Mouse (Mus musculus): ENCODE data around the gene Mylk4. TPM values are rescaled to one million over a fixed set of nuclear protein-coding genes. Genes with fewer than 3 reads are reported as not detected.

The Mylk4 gene
- polyA plus RNA-seq, 1 experiment from 2014 or later, result not detected

- no peak overlapping the region for H3K9ac ChIP-seq (ENCODE audit: low read depth, low read length)
- H3K27me3 ChIP-seq (replicated peaks; ENCODE audit: control insufficient read depth, insufficient read depth, low read length), result no peaks in the 10 kb centered on the region
- no peak overlapping the region for H3K27ac ChIP-seq (ENCODE audit: low read depth, low read length)
- H3K4me1 ChIP-seq (replicated peaks; ENCODE audit: control insufficient read depth, insufficient read depth, low read length), result no peaks in the 10 kb centered on the region; the same call in 1 of the 2 replicates
- no peak overlapping the region for H3K4me3 ChIP-seq (ENCODE audit: low read depth, low read length)
- no peaks in the 10 kb centered on the region for H3K36me3 ChIP-seq (ENCODE audit: control insufficient read depth, insufficient read depth)
- no peak overlapping the region for H3K4me2 ChIP-seq (replicated peaks; ENCODE audit: low read depth)
- no peak for ATAC-seq
- WGBS, result 71% methylated on average over 3 of the region's 3 CpGs
- TF ChIP-seq CTCF (IDR thresholded peaks at IDR 0.05; ENCODE audit: low read depth), result peak; percentile 54
- H3K9me3 ChIP-seq (ENCODE audit: control insufficient read depth), result no peaks in the 10 kb centered on the region
Observed at GRCm38 (mm10) chr13:32827111-32827822, 43.5 kb upstream of the Mylk4 start.

GRCm38 (mm10) chr13:32825546-32825945 is 41.8 kb upstream of the Mylk4 start:
- H3K27me3 ChIP-seq (replicated peaks; ENCODE audit: control insufficient read depth, insufficient read depth, low read length), result no peaks in the 10 kb centered on the region
- 91% methylated on average over 8 of the region's 8 CpGs for WGBS
- no peaks in the 10 kb centered on the region for H3K9me3 ChIP-seq (ENCODE audit: control insufficient read depth)
- no peak overlapping the region for H3K9ac ChIP-seq (ENCODE audit: low read depth, low read length)
- no peak overlapping the region for H3K4me2 ChIP-seq (replicated peaks; ENCODE audit: low read depth)
- peaks cover 13% of the 10 kb centered on the region for H3K36me3 ChIP-seq (ENCODE audit: control insufficient read depth, insufficient read depth)
- ATAC-seq, result no peak
- no peak for TF ChIP-seq CTCF (IDR thresholded peaks at IDR 0.05; ENCODE audit: low read depth)
- H3K27ac ChIP-seq (ENCODE audit: low read depth, low read length), result no peak overlapping the region
- H3K4me1 ChIP-seq (replicated peaks; ENCODE audit: control insufficient read depth, insufficient read depth, low read length), result no peaks in the 10 kb centered on the region
- no peak overlapping the region for H3K4me3 ChIP-seq (ENCODE audit: low read depth, low read length)

- no peak overlapping the region for H3K9ac ChIP-seq (ENCODE audit: low read depth, low read length)
- H3K27me3 ChIP-seq (replicated peaks; ENCODE audit: control insufficient read depth, insufficient read depth, low read length), result no peaks in the 10 kb centered on the region
- peaks cover 13% of the 10 kb centered on the region for H3K36me3 ChIP-seq (ENCODE audit: control insufficient read depth, insufficient read depth)
- TF ChIP-seq CTCF (IDR thresholded peaks at IDR 0.05; ENCODE audit: low read depth), result no peak
- no peaks in the 10 kb centered on the region for H3K4me1 ChIP-seq (replicated peaks; ENCODE audit: control insufficient read depth, insufficient read depth, low read length)
- H3K9me3 ChIP-seq (ENCODE audit: control insufficient read depth), result no peaks in the 10 kb centered on the region
- WGBS, result 52% methylated on average over 6 of the region's 6 CpGs
- H3K27ac ChIP-seq (ENCODE audit: low read depth, low read length), result no peak overlapping the region; the same call in 1 of the 2 replicates
- H3K4me2 ChIP-seq (replicated peaks; ENCODE audit: low read depth), result no peak overlapping the region
- ATAC-seq, result peak; percentile 67
- no peak overlapping the region for H3K4me3 ChIP-seq (ENCODE audit: low read depth, low read length)
Observed at GRCm38 (mm10) chr13:32824377-32825330, 40.9 kb upstream of the Mylk4 start.

GRCm38 (mm10) chr13:32823126-32823525 is 39.4 kb upstream of the Mylk4 start:
- 78% methylated on average over 6 of the region's 6 CpGs for WGBS
- TF ChIP-seq CTCF (IDR thresholded peaks at IDR 0.05; ENCODE audit: low read depth), result no peak
- ATAC-seq, result no peak
- Histone ChIP-seq H3K27me3 (replicated peaks; ENCODE audit: control insufficient read depth, insufficient read depth, low read length) (no peaks in the 10 kb centered on the region), H3K36me3 (ENCODE audit: control insufficient read depth, insufficient read depth) (peaks cover 17% of the 10 kb centered on the region), H3K4me1 (replicated peaks; ENCODE audit: control insufficient read depth, insufficient read depth, low read length) (no peaks in the 10 kb centered on the region), H3K9ac (ENCODE audit: low read depth, low read length) (no peak overlapping the region), H3K4me2 (replicated peaks; ENCODE audit: low read depth) (no peak overlapping the region), H3K4me3 (ENCODE audit: low read depth, low read length) (no peak overlapping the region), H3K27ac (ENCODE audit: low read depth, low read length) (no peak overlapping the region), H3K9me3 (ENCODE audit: control insufficient read depth) (no peaks in the 10 kb centered on the region)

- peaks cover 30% of the 10 kb centered on the region for H3K36me3 ChIP-seq (ENCODE audit: control insufficient read depth, insufficient read depth)
- H3K27ac ChIP-seq (ENCODE audit: low read depth, low read length), result no peak overlapping the region
- WGBS, result 97% methylated on average over 4 of the region's 4 CpGs
- no peak overlapping the region for H3K4me3 ChIP-seq (ENCODE audit: low read depth, low read length)
- H3K9ac ChIP-seq (ENCODE audit: low read depth, low read length), result no peak overlapping the region
- H3K27me3 ChIP-seq (replicated peaks; ENCODE audit: control insufficient read depth, insufficient read depth, low read length), result no peaks in the 10 kb centered on the region
- H3K4me1 ChIP-seq (replicated peaks; ENCODE audit: control insufficient read depth, insufficient read depth, low read length), result no peaks in the 10 kb centered on the region
- no peak overlapping the region for H3K4me2 ChIP-seq (replicated peaks; ENCODE audit: low read depth)
- no peak for TF ChIP-seq CTCF (IDR thresholded peaks at IDR 0.05; ENCODE audit: low read depth)
- ATAC-seq, result no peak
- H3K9me3 ChIP-seq (ENCODE audit: control insufficient read depth), result no peaks in the 10 kb centered on the region
Observed at GRCm38 (mm10) chr13:32821671-32822070, 37.9 kb upstream of the Mylk4 start.

- Histone ChIP-seq H3K27ac (ENCODE audit: low read depth, low read length) (no peak overlapping the region), H3K4me3 (ENCODE audit: low read depth, low read length) (no peak overlapping the region), H3K4me1 (replicated peaks; ENCODE audit: control insufficient read depth, insufficient read depth, low read length) (no peaks in the 10 kb centered on the region), H3K36me3 (ENCODE audit: control insufficient read depth, insufficient read depth) (peaks cover 37% of the 10 kb centered on the region), H3K9ac (ENCODE audit: low read depth, low read length) (no peak overlapping the region), H3K27me3 (replicated peaks; ENCODE audit: control insufficient read depth, insufficient read depth, low read length) (no peaks in the 10 kb centered on the region), H3K9me3 (ENCODE audit: control insufficient read depth) (no peaks in the 10 kb centered on the region), H3K4me2 (replicated peaks; ENCODE audit: low read depth) (no peak overlapping the region)
- no peak for TF ChIP-seq CTCF (IDR thresholded peaks at IDR 0.05; ENCODE audit: low read depth)
- 94% methylated on average over 5 of the region's 5 CpGs for WGBS
- ATAC-seq, result no peak
Observed at GRCm38 (mm10) chr13:32819926-32820325, 36.2 kb upstream of the Mylk4 start.
